Mouse (Mus musculus): ENCODE results near the gene Zyg11b. TPM values are rescaled to one million over a fixed set of nuclear protein-coding genes. Genes with fewer than 3 reads are reported as not detected.

Zyg11b gene
- 4.1 and 5.0 TPM in 2 replicates for polyA plus RNA-seq (2012; ENCODE audit: low replicate concordance)

DNA sequence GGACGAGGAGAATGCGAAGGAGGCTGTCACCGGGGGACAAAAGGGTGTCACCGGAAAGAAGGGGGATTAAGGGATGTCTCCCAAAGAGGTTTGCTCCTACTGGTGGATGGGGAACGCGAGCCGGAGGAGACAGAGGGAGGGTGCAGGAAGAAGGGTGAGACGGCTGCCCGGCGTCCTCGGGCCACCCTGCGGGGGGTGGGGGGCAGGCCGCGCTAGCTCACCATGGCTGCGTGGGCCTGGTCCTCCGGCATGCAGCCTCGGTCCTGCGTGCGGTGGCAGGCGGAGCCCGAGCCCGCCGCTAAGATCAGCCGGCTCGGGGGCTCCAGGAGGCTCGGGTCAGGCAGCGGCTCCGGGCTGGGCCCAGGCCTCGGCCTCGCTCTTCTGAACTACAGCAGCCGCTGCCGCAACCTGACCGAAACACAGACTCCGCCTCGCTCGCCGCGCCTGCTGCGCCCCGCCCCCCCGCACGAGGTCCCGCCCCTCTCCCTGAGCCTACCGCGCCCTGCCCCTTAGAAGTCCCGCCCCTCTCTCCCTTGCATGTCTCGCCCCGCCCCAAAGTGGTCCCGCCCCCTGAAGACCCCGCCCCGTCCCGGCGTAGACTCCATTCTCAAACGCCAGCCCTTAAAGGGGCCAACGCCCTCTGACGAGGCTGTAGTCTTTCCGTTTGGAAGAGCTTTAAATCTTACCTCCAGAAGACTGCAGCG, at the start of gene Zyg11b:
Gene Zyg11b, minus strand, starts transcription at position 427 of the 704 bp plus-strand sequence.

DNA sequence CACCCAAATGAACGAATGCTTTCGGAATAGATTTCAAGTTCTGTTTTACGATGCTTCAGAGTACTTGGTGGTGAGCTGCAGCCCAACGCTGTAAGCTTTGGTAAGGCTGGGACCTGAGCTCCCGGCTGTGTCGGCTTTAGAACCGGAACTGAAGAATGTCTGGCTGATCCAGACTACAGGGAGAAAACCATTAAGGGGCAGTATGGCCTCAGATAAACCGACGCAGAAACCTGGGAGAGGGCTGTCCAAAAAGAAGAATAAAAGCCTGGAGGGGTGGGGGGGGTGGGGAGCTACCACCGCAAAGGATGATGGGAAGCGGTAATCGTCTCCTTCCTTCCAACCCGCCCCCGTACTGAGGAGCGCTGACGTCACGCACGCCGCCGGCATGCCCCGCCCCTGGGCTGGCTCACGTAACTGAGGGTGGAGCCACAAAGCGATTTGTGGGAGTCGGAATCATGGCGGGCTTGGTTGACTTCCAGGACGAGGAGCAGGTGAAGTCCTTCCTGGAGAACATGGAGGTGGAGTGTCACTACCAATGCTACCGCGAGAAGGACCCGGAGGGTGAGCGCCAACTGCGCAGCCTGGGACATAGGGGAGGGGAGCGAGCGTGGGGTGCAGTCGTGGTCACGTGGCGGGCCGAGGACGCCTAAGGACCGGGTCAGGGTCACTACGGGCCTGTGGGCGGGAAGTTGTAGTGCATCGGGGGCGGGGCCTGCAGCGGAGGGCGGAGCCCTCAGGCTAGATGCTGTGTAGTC, 27.0 kb upstream of the Zyg11b start, which contains the start of gene Coa7:
Gene Coa7, plus strand, starts transcription at position 411 of the 755 bp plus-strand sequence.

DNA sequence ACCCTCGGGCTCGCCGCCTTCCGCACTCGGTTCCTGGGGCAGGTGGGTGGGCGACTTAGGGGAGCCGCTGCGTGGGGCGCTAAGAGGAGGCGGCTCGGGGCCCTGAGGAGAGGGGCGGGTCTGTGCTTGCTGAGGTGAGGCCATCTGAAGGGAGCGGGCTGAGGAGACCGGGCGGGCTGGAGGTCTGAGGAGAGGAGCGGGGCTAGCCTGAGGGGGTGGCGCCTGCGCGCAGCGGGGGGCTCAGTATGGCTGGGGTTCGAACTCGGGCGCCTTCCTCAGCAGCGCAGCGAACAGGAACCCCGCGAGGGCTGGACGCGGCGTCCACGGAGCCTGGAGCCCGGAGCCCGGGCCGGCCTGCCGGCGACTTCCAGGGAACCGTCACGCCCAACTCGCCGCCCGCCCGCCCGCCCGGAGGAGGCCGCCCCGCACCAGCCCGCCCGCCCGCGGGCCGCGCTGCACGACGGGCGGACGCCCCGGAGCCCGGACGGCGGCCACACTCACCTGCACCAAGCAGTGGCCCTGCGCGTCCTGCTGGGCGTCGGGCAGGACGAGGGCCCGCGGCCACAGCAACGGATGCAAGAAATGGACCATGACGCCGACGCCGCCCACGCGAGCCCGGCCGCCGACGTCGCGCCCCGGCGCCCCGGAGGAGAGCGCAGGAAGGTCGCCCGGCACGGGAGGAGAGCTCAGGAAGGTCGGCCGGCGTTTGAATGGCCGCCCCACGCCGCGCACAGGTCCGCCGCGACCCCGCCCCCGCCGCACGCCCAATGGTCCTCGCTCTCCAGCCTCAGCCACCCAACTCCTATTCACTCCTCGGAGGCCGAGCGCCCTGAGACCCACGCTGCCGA, 83.3 kb downstream of the Zyg11b start, which contains the start of gene Zyg11a:
Gene Zyg11a, minus strand, starts transcription at position 717 of the 848 bp plus-strand sequence.

Other genes with a start within 250 kb of the Zyg11b start
- 0.09 and 0.16 TPM in 2 replicates for gene Podn, start 204.7 kb downstream of the Zyg11b start, polyA plus RNA-seq (2012; ENCODE audit: low replicate concordance)
- gene Scp2, start 156.1 kb downstream of the Zyg11b start, polyA plus RNA-seq (2012; ENCODE audit: low replicate concordance), result 28.4 and 92.1 TPM in 2 replicates
- 0.92 and 2.6 TPM in 2 replicates for gene Echdc2, start 135.7 kb downstream of the Zyg11b start, polyA plus RNA-seq (2012; ENCODE audit: low replicate concordance)
- not detected in 2 replicates for gene Zyg11a, start 83.0 kb downstream of the Zyg11b start, polyA plus RNA-seq (2012; ENCODE audit: low replicate concordance)
- 0.79 and 5.2 TPM in 2 replicates for gene Coa7, start 27.0 kb upstream of the Zyg11b start, polyA plus RNA-seq (2012; ENCODE audit: low replicate concordance)
- not detected in 2 replicates for gene Shisal2a, start 82.3 kb upstream of the Zyg11b start, polyA plus RNA-seq (2012; ENCODE audit: low replicate concordance)
- 0.89 and 1.7 TPM in 2 replicates for gene Gpx7, start 105.9 kb upstream of the Zyg11b start, polyA plus RNA-seq (2012; ENCODE audit: low replicate concordance)
- 40.7 and 65.4 TPM in 2 replicates for gene Tut4, start 158.3 kb upstream of the Zyg11b start, polyA plus RNA-seq (2012; ENCODE audit: low replicate concordance)